Mouse (Mus musculus) heart, embryonic 12.5 days (tissue): ENCODE data around the gene Marf1. TPM values are rescaled to one million over a fixed set of nuclear protein-coding genes. Genes with fewer than 3 reads are reported as not detected.
"Not testable (repeated sequence)": the region's sequence is repeated elsewhere in the genome, so short reads cannot be mapped to it uniquely, and the experiment has no call there.

Source experiments
- ATAC-seq: fragments of 200-750 bp; cut with Nextera tagmentation; 2 replicates; pipeline ENCODE4 v1.8.0; 2017; ENCODE audit warnings: moderate TSS enrichment, moderate library complexity; ENCODE audit not compliant: insufficient number of reproducible peaks, low FRiP score
- H3K27ac ChIP-seq: fragments of 300-500 bp; sonication (generic); 2 replicates; pipeline ENCODE4 v1.5.1; 2016; ENCODE audit warnings: mild to moderate bottlenecking, moderate library complexity; ENCODE audit not compliant: poor library complexity, severe bottlenecking
- H3K27me3 ChIP-seq: fragments of 300-500 bp; sonication (generic); replicated peaks from 2 replicates; pipeline ENCODE4 v1.6.1; 2016; ENCODE audit warnings: mild to moderate bottlenecking, moderate library complexity
- H3K36me3 ChIP-seq: fragments of 300-500 bp; sonication (generic); 2 replicates; pipeline ENCODE4 v1.6.1; 2016; ENCODE audit warnings: mild to moderate bottlenecking, moderate library complexity
- H3K4me1 ChIP-seq: fragments of 300-500 bp; sonication (generic); replicated peaks from 2 replicates; pipeline ENCODE4 v1.6.1; 2016; ENCODE audit warnings: mild to moderate bottlenecking
- H3K4me2 ChIP-seq: fragments of 300-500 bp; sonication (generic); 2 replicates; pipeline ENCODE4 v1.6.1; 2016; ENCODE audit warnings: mild to moderate bottlenecking, moderate library complexity
- H3K4me3 ChIP-seq: fragments of 300-500 bp; sonication (generic); 2 replicates; pipeline ENCODE4 v1.5.1; 2016; ENCODE audit warnings: mild to moderate bottlenecking
- H3K9ac ChIP-seq: fragments of 300-500 bp; sonication (generic); 2 replicates; pipeline ENCODE4 v1.6.1; 2016; ENCODE audit warnings: mild to moderate bottlenecking, moderate library complexity
- H3K9me3 ChIP-seq: fragments of 300-500 bp; sonication (generic); replicated peaks from 2 replicates; pipeline ENCODE4 v1.6.1; 2016; ENCODE audit warnings: mild to moderate bottlenecking, moderate library complexity
- WGBS: fragments of 180-500 bp; shearing (Covaris S2); methylation state at CpG from one replicate; pipeline ENCODE4 v1.1.7; 2016; 5-methylcytosine and 5-hydroxymethylcytosine counted together
- polyA plus RNA-seq: library from polyadenylated mRNA; unstranded; fragments of >200 nt; fragmentation: Nextera tagmentation; extraction: Ambion mirVana; gene quantifications from 2 replicates; pipeline ENCODE4 v1.2.1, GENCODE M21; 2016

The Marf1 gene
- polyA plus RNA-seq, 1 experiment from 2014 or later, result 9.4 TPM

- H3K9me3 ChIP-seq, result no peaks in the 10 kb centered on the region
- H3K4me1 ChIP-seq, result peaks cover 24% of the 10 kb centered on the region
- H3K4me2 ChIP-seq, result peak overlapping the region; percentile 76
- WGBS, result 3% methylated on average over 10 of the region's 10 CpGs
- H3K27ac ChIP-seq, result peak overlapping the region; percentile 73
- H3K36me3 ChIP-seq, result peaks cover 18% of the 10 kb centered on the region
- no peaks in the 10 kb centered on the region for H3K27me3 ChIP-seq
- H3K9ac ChIP-seq, result peak overlapping the region; percentile 91
- no peak for ATAC-seq
- H3K4me3 ChIP-seq, result peak overlapping the region; percentile 80
Observed at GRCm38 (mm10) chr16:14163731-14164130, 580 bp upstream of the Marf1 start.

- 93% methylated on average over 1 of the region's 1 CpGs for WGBS
- Histone ChIP-seq H3K4me3 (no peak overlapping the region), H3K4me2 (no peak overlapping the region), H3K27me3 (no peaks in the 10 kb centered on the region), H3K9me3 (no peaks in the 10 kb centered on the region), H3K4me1 (peaks cover 30% of the 10 kb centered on the region), H3K36me3 (0 out of 2 replicates have a peak, but pooled peaks cover 3% of the 10 kb centered on the region), H3K27ac (no peak overlapping the region), H3K9ac (no peak overlapping the region)
- no peak for ATAC-seq
Observed at GRCm38 (mm10) chr16:14160941-14161340, 2.2 kb downstream of the Marf1 start.

DNA sequence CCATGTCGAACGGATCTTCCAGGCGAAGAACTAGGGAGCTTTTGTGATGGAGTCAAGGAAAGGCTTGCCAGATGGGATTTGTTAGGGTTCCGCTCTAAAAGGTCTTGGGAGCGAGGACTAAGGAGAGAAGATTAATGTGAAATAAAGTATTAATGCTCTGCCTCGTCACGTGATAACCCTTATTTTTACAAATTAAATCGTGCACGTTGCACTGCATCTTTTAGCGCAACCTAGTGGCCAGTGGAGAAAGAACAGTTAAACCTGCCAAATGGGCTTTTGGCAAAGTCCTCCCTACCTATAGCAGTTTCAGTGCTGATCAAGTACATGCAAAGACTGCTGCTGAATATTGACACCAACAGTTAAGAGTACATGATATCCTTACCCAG, 3.4 kb downstream of the Marf1 start:
- Histone ChIP-seq H3K9me3 (no peaks in the 10 kb centered on the region), H3K4me2 (peak overlapping the region; percentile 68), H3K9ac (peak overlapping the region; percentile 77), H3K27me3 (no peaks in the 10 kb centered on the region), H3K27ac (peak overlapping the region; percentile 95), H3K36me3 (no peaks in the 10 kb centered on the region), H3K4me1 (peaks cover 19% of the 10 kb centered on the region), H3K4me3 (peak overlapping the region; percentile 62)
- 0% methylated on average over 10 of the region's 10 CpGs for WGBS
- no peak for ATAC-seq

DNA sequence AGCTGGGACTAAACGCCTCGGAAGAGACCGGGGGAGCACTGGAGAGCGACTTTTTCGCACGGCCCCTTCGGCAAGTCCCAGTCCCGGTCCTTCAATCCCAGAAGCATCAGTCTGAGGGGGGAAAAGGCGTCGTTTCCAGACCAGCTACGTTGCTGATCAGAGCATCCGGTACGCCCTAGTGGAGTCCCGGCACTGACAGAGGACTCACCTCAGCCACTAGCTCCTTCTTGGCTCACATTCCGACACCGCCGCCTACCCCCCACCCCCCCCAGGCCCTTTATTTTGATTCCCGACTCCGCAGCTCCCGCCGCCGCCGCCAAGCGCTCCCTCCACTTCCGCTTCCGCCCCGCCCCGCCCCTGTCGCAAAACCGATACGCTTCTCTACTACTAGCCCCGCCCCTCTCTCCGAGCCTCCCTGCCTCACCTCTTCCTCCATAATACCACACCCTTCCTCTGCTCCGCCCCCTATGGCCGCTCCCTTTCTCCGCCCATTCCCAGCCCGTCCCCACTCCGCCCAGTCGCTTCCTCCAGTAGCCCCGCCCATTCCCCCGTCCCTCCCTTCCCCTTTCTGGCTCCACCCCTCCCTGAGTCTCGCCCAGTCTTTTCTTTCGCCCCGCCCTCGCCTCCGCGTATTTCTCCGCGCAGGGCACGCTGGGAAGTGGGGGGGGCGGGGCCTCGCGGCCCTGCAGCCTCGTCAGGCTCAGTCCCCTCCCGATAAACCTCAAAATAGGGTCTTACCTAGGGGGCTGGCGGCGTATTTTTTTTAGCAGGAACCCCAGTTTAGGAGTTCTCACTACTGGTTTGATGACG, 4.0 kb downstream of the Marf1 start:
- Histone ChIP-seq H3K9me3 (no peaks in the 10 kb centered on the region), H3K4me2 (peak overlapping the region; percentile 80), H3K9ac (peak overlapping the region; percentile 85), H3K27ac (peak overlapping the region; percentile 95), H3K36me3 (no peaks in the 10 kb centered on the region), H3K4me3 (peak overlapping the region; percentile 62), H3K27me3 (no peaks in the 10 kb centered on the region), H3K4me1 (peaks cover 13% of the 10 kb centered on the region)
- peak; percentile 95 for ATAC-seq
- WGBS, result under 1% methylated on average over 58 of the region's 58 CpGs

GRCm38 (mm10) chr16:14158536-14158935, 4.6 kb downstream of the Marf1 start:
- ATAC-seq, result no peak
- Histone ChIP-seq H3K9me3 (no peaks in the 10 kb centered on the region), H3K4me2 (peak overlapping the region; percentile 80), H3K27me3 (no peaks in the 10 kb centered on the region), H3K4me3 (peak overlapping the region; percentile 62), H3K9ac (peak overlapping the region; percentile 85), H3K27ac (peak overlapping the region; percentile 56; the same call in 1 of the 2 replicates), H3K36me3 (peaks cover 3% of the 10 kb centered on the region), H3K4me1 (peaks cover 10% of the 10 kb centered on the region)
- 9% methylated on average over 7 of the region's 7 CpGs for WGBS

GRCm38 (mm10) chr16:14156312-14156711, 6.8 kb downstream of the Marf1 start:
- H3K4me3 ChIP-seq, result no peak overlapping the region
- peaks cover 10% of the 10 kb centered on the region for H3K4me1 ChIP-seq
- H3K27me3 ChIP-seq, result no peaks in the 10 kb centered on the region
- H3K9ac ChIP-seq, result no peak overlapping the region
- no peak for ATAC-seq
- no peaks in the 10 kb centered on the region for H3K9me3 ChIP-seq
- no peak overlapping the region for H3K27ac ChIP-seq
- peaks cover 18% of the 10 kb centered on the region for H3K36me3 ChIP-seq
- H3K4me2 ChIP-seq, result no peak overlapping the region
- 92% methylated on average over 6 of the region's 6 CpGs for WGBS

DNA sequence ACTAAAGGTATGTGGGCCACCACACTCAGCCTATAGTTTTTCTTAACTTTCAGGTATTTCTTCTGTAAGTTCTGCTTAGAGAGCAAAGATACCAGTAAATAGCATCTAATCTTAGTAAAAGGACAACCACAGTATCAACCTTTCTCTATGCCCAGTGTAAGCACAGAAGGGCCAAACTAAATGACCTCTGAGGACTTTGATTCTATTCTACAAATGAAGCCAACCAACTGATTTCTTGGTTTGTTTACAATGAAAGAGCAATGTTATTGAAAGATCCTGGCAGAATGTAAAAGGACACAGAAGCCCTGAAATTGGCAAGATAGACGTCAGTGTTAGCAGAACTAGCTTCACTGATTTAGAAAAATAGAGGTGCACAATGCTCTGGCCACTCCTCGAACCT, 7.5 kb downstream of the Marf1 start:
- 68% methylated on average over 1 of the region's 2 CpGs for whole genome bisulfite sequencing
- not testable (repeated sequence) for H3K27ac ChIP-seq, H3K9ac ChIP-seq, H3K4me2 ChIP-seq, H3K9me3 ChIP-seq, H3K27me3 ChIP-seq, ATAC-seq, H3K4me1 ChIP-seq, H3K4me3 ChIP-seq
- H3K36me3 ChIP-seq, result peaks cover 24% of the 10 kb centered on the region

- H3K36me3 ChIP-seq, result peaks cover 50% of the 10 kb centered on the region
- 84% methylated on average over 4 of the region's 4 CpGs for WGBS
Observed at GRCm38 (mm10) chr16:14151718-14152117, 11.4 kb downstream of the Marf1 start.

GRCm38 (mm10) chr16:14147712-14148111, 15.4 kb downstream of the Marf1 start:
- no peak overlapping the region for H3K4me2 ChIP-seq
- H3K9ac ChIP-seq, result no peak overlapping the region
- no peaks in the 10 kb centered on the region for H3K9me3 ChIP-seq
- peaks cover 79% of the 10 kb centered on the region for H3K36me3 ChIP-seq
- no peaks in the 10 kb centered on the region for H3K4me1 ChIP-seq
- ATAC-seq, result no peak
- no peak overlapping the region for H3K4me3 ChIP-seq
- H3K27me3 ChIP-seq, result no peaks in the 10 kb centered on the region
- H3K27ac ChIP-seq, result no peak overlapping the region

More at GRCm38 (mm10) chr16:14151718-14152117, 11.4 kb downstream of the Marf1 start:
- ATAC-seq, result no peak
- H3K4me3 ChIP-seq, result no peak overlapping the region
- H3K9me3 ChIP-seq, result no peaks in the 10 kb centered on the region
- H3K9ac ChIP-seq, result no peak overlapping the region
- no peak overlapping the region for H3K27ac ChIP-seq
- H3K27me3 ChIP-seq, result no peaks in the 10 kb centered on the region
- H3K4me2 ChIP-seq, result no peak overlapping the region
- H3K4me1 ChIP-seq, result no peaks in the 10 kb centered on the region

DNA sequence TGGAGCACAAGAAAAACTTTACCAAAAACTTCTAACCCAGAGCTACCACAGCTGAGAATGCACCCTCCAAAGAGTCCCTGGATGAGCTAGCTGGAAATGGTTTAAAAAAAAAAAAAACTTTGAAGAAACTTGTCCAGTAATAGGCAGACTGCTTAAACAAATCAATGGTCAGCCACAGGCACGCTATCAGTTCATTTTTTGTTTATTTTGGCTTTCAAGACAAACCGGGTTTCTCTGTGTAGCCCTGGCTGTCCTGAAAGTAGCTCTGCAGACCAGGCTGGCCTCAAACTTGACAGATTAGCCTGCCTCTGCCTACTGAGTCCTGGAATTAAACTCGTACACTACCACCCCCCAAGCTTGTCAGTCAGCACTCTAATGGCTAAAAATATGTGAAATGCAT, 19.9 kb downstream of the Marf1 start:
- no peak overlapping the region for H3K4me3 ChIP-seq
- no peaks in the 10 kb centered on the region for H3K4me1 ChIP-seq
- H3K4me2 ChIP-seq, result no peak overlapping the region
- 66% methylated on average over 3 of the region's 3 CpGs for whole genome bisulfite sequencing
- no peak for ATAC-seq
- H3K36me3 ChIP-seq, result peaks cover 80% of the 10 kb centered on the region
- H3K27me3 ChIP-seq, result no peaks in the 10 kb centered on the region
- H3K9ac ChIP-seq, result no peak overlapping the region
- no peak overlapping the region for H3K27ac ChIP-seq
- H3K9me3 ChIP-seq, result no peaks in the 10 kb centered on the region

DNA sequence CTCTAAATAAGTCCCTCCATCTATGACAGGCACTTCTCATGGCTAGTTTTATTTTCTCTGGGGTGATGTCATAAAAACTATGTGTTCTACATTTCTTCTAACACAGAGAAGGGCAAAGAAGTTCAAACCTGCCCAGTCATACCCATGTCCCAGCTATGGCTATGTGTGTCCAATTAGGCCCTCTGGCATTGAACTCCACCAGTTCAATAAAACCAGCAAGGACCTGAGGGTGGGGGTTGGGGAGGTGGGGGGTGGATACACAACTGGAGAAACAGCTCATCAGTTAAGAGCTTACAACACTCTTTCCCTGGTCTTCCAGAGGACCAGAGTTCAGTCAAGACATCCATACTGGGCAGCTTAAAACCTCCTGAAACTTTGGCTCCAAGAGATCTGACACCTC, 24.0 kb downstream of the Marf1 start:
- no peak overlapping the region for H3K27ac ChIP-seq
- peaks cover 80% of the 10 kb centered on the region for H3K36me3 ChIP-seq
- H3K27me3 ChIP-seq, result no peaks in the 10 kb centered on the region
- H3K4me2 ChIP-seq, result no peak overlapping the region
- no peak overlapping the region for H3K9ac ChIP-seq
- H3K9me3 ChIP-seq, result no peaks in the 10 kb centered on the region
- H3K4me1 ChIP-seq, result no peaks in the 10 kb centered on the region
- no peak overlapping the region for H3K4me3 ChIP-seq
- no peak for ATAC-seq
